22 mouse cellular contexts compared by ENCODE assay signal in genomic region chr16:97072624-97073023, GRCm38 (mm10).
DNase-seq lines count a peak whose midpoint lies in the region; ATAC-seq lines count a peak whose summit lies in the region.
"Had no signal": no experiment of that assay in that cellular context is flagged by ENCODE, and none has a peak within 500 bp of the region (broad histone marks: within the 10 kb centered on the region; RNA-seq: fewer than 3 reads in every experiment).

No protein-coding gene starts in this region.

- no peak for DNase-seq in frontal cortex, postnatal 10 days (ENCODE audit: low spot score in 2 of 2)
- DNase-seq in retina, postnatal 1 day: peak; percentile 31
- no peak for DNase-seq in retina, embryonic 14.5 days (ENCODE audit: low spot score)
- peak; percentile 63 for DNase-seq in brain, adult 2 months (ENCODE audit: low read depth, low spot score)
- DNase-seq in telencephalon, adult 2 months (ENCODE audit: low read depth, low spot score): peak; percentile 64
- DNase-seq in gastrocnemius, adult 8-10 months (ENCODE audit: low spot score in 2 of 2): no peak
- DNase-seq: adrenal gland, adult 8-10 months; adrenal gland, postnatal 14 days; adrenal gland, postnatal 36 days; B cell, adult 2 months; cerebellum, adult 11 months; cerebellum, adult 18-20 months; cerebellum, adult 8-10 months; cerebellum, adult 9-11 months; cerebellum, postnatal 14 days; cerebellum, postnatal 36 days; embryo, embryonic 11 days had no signal

- ATAC-seq in frontal cortex, adult (ENCODE audit: low TSS enrichment): peak; percentile 71
- ATAC-seq: activated CD4-positive, CD25-positive, alpha-beta regulatory T cell, adult 4 months; CD4-positive, CD25-positive, alpha-beta regulatory T cell, adult 4 months; forebrain, embryonic 14.5 days; Patski had no signal

Comparison
In these comparisons a context has a peak if more than half of its experiments do, and no peak if none do; other contexts are left out.
1. DNase-seq: peak in retina, postnatal 1 day (single experiment), brain, adult 2 months (single experiment) and telencephalon, adult 2 months (single experiment); none in frontal cortex, postnatal 10 days (0 of 2), retina, embryonic 14.5 days (single experiment) and gastrocnemius, adult 8-10 months (0 of 2).